Mouse (Mus musculus) ES-Bruce4 (cell line): ENCODE measurements at regions not wholly inside any gene's neighbourhood (a gene's known extent, or its start where the extent isn't known, plus 50 kb on each side); places are given as distances from the start of the nearest gene placed in this dataset.

Experiments
- CTCF ChIP-seq: IDR thresholded peaks from one replicate; pipeline ENCODE4 v1.8.1; 2011; ENCODE audit warnings: low read depth, low read length
- EP300 ChIP-seq: IDR thresholded peaks from 2 replicates; pipeline ENCODE4 v1.6.1; 2011; ENCODE audit warnings: low read depth, low read length; ENCODE audit not compliant: insufficient read depth
- POLR2A ChIP-seq: IDR thresholded peaks from one replicate; pipeline ENCODE4 v1.8.1; 2011; ENCODE audit warnings: low read length; ENCODE audit not compliant: insufficient read depth

DNA sequence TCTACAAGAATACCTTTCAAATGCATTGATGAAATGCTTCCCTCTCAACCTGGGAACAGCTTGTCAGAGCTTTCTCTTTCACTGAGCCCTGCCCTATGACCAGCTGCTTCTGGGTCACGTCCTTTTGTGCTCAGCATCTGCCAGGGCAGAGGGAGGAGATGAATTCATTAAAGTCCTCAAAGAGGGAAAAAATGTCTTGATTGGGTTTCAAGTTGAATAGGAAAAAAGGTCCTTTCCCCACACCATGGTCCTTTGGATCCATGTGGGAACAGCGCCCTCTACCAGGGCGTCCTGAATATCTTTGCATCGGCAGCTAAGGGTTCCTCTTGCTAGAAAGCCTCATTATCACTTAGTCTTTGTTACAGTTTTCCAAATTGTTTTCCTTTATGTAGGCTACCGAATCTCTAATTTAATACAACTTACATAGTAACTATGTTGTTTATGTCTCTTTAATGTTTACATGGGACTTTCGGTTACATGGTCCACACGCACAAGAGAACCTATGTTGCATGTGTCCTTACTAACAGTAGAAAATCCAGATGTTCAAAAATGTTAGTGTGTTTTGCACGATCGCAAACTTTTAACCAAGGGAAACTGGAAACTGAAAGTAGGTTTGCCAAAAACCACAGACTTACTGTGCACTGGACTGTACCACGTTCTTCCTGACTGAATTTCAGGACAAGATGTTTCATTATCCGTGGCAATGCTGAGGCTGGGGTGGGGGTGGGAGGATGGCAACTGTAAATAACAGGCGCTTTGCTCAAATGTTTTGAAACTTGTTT is 222.6 kb downstream of the Hace1 start:
- TF ChIP-seq POLR2A (no peak), CTCF (peak; percentile 55), EP300 (no peak)
